Comparison of ENCODE assay signal across 8 mouse cellular contexts in genomic region chr12:12264151-12264550, GRCm38 (mm10). TPM values are rescaled to one million over a fixed set of nuclear protein-coding genes. Genes with fewer than 3 reads are reported as not detected.
DNase-seq lines count a peak whose midpoint lies in the region; ATAC-seq and TF ChIP-seq lines count a peak whose summit lies in the region.

No protein-coding gene starts in this region.

- no peaks in the 10 kb centered on the region for H3K36me3 ChIP-seq in heart, postnatal 0 days (replicated peaks; ENCODE audit: control insufficient read depth, insufficient read depth, low read length)

- no peaks in the 10 kb centered on the region for H3K27me3 ChIP-seq in heart, postnatal 0 days (ENCODE audit: control insufficient read depth, insufficient read depth, low read length)

- peak overlapping the region; percentile 90 for H3K4me3 ChIP-seq in gastrocnemius, adult 2 months
- peak overlapping the region; percentile 81 for H3K4me3 ChIP-seq in heart, postnatal 0 days (ENCODE audit: low read depth, low read length)

- WGBS in heart, postnatal 0 days = 53% methylated on average over 5 of the region's 5 CpGs

- H3K4me2 ChIP-seq in heart, postnatal 0 days (ENCODE audit: low read depth, low read length) = peak overlapping the region; percentile 77

- 0 out of 2 replicates have a peak overlapping the region, but pooled peaks have one; percentile 22 for H3K9ac ChIP-seq in heart, postnatal 0 days (replicated peaks; ENCODE audit: low read depth, low read length)

- intact Hi-C loops in gastrocnemius, adult 2 months (cut with DNase I) = loop anchor here (5.0 to 10.0 kb wide), 3 partner anchors 48 to 131 kb away; no protein-coding TSS in a partner anchor
- intact Hi-C loops in gastrocnemius, postnatal 14 days (cut with DNase I; ENCODE audit: low total_unique reads) = loop anchor here (10.0 kb wide), 1 partner anchor 51 kb away; no protein-coding TSS in a partner anchor
- intact Hi-C loops in left cerebral cortex, postnatal 4 days (cut with DNase I) = loop anchor here (5.0 kb wide), 1 partner anchor 87 kb away; no protein-coding TSS in a partner anchor

- TF ChIP-seq EP300 in heart, postnatal 0 days (IDR thresholded peaks at IDR 0.05; ENCODE audit: low read depth) = no peak

- H3K27ac ChIP-seq in gastrocnemius, adult 2 months = peak overlapping the region; percentile 90
- peak overlapping the region; percentile 38 for H3K27ac ChIP-seq in heart, postnatal 0 days (ENCODE audit: low read depth)

- ATAC-seq in heart, postnatal 0 days (ENCODE audit: insufficient read depth, low read depth) = no peak

- no peak for TF ChIP-seq CTCF in gastrocnemius, adult 2 months (IDR thresholded peaks at IDR 0.05)
- TF ChIP-seq CTCF in heart, postnatal 0 days (IDR thresholded peaks at IDR 0.05; ENCODE audit: low read depth) = no peak

- H3K9me3 ChIP-seq in heart, postnatal 0 days (replicated peaks; ENCODE audit: control insufficient read depth, low read length) = no peaks in the 10 kb centered on the region

- peaks cover 41% of the 10 kb centered on the region for H3K4me1 ChIP-seq in heart, postnatal 0 days (ENCODE audit: control insufficient read depth, insufficient read depth)

- no peak for DNase-seq in gastrocnemius, adult 2 months
- DNase-seq in gastrocnemius, postnatal 14 days = no peak
- peak; percentile 50 for DNase-seq in CD4-positive helper T cell, adult 2 months (ENCODE audit: low read depth, low spot score)
- no peak for DNase-seq in heart, postnatal 0 days (ENCODE audit: low spot score)
- peak; percentile 30 to 44 for DNase-seq in lung, postnatal 4 days
- DNase-seq in ovary, postnatal 36 days (ENCODE audit: low spot score) = no peak
- no peak for DNase-seq in left cerebral cortex, postnatal 4 days
- no peak for DNase-seq in cerebellum, adult 8-10 months

RNA-seq across cellular contexts. Expression of gene Fam49a, which starts 2.2 kb away (rescaled TPM):
- total RNA-seq in gastrocnemius, adult 2 months (2021) = 1 to 10 TPM; 5.5 to 6.3 TPM
- 10 to 100 TPM; 10.5 to 12.8 TPM for total RNA-seq in gastrocnemius, postnatal 14 days (2021)
- 12.4 and 21.6 TPM in 2 replicates for total RNA-seq in heart, postnatal 0 days (2014; rRNA removed; ENCODE audit: low replicate concordance)
- 15.3 and 16.5 TPM in 2 replicates for polyA plus RNA-seq in heart, postnatal 0 days (2015; fragmentation: Nextera tagmentation; extraction: Ambion mirVana)
- total RNA-seq in left cerebral cortex, postnatal 4 days (2021) = 100 to 1,000 TPM; 346 to 364 TPM

Comparison
In these comparisons a context has a peak if more than half of its experiments do, and no peak if none do; other contexts are left out.
1. DNase-seq: peak in CD4-positive helper T cell, adult 2 months (single experiment) and lung, postnatal 4 days (2 of 2); none in gastrocnemius, adult 2 months (single experiment), gastrocnemius, postnatal 14 days (single experiment), heart, postnatal 0 days (single experiment), ovary, postnatal 36 days (single experiment), left cerebral cortex, postnatal 4 days (single experiment) and cerebellum, adult 8-10 months (single experiment).
2. RNA of gene Fam49a, which starts 2.2 kb away (total RNA-seq): 346 to 364 TPM in left cerebral cortex, postnatal 4 days; 10.5 to 12.8 TPM in gastrocnemius, postnatal 14 days, 12.4 to 21.6 TPM in heart, postnatal 0 days and 5.5 to 6.3 TPM in gastrocnemius, adult 2 months; every median in the first group is over 10 times any median in the second.